Mouse (Mus musculus): ENCODE results near the gene Taf12. TPM values are rescaled to one million over a fixed set of nuclear protein-coding genes. Genes with fewer than 3 reads are reported as not detected.
A peak's percentile ranks its signal among the peaks of the same experiment; 100 is the strongest.

Gene Taf12
- polyA plus RNA-seq (2012; rRNA removed) = 10.4 and 24.5 TPM in 2 replicates
- polyA plus RNA-seq (2014; fragmentation: Nextera tagmentation; extraction: Ambion mirVana) = 48.7 and 49.5 TPM in 2 replicates

- Histone ChIP-seq H3K4me1 (replicated peaks; ENCODE audit: control insufficient read depth in 2 of 2, insufficient read depth in 2 of 2, low read length in 1 of 2) (peaks cover 13 to 31% of the 10 kb centered on the region in 2 experiments), H3K9ac (replicated peaks) (peak within 1 kb of the TSS; percentile 96), H3K9me3 (ENCODE audit: control insufficient read depth, low read length) (no peaks in the 10 kb centered on the region), H3K4me3 (ENCODE audit: insufficient read depth in 1 of 2, low read depth in 2 of 2, low read length in 2 of 2) (peak within 1 kb of the TSS; percentile 79 to 98), H3K36me3 (replicated peaks; ENCODE audit: control insufficient read depth, insufficient read depth, low read depth) (no peaks in the 10 kb centered on the region; the same call in 1 of the 2 replicates), H3K27me3 (ENCODE audit: control insufficient read depth, insufficient read depth, low read length) (no peaks in the 10 kb centered on the region), H3K27ac (peak within 1 kb of the TSS; percentile 93), H3K4me2 (ENCODE audit: low read depth) (peak within 1 kb of the TSS; percentile 74)
- WGBS (ENCODE audit: insufficient replicate concordance) = under 1% methylated on average over 48 of the region's 48 CpGs
- ATAC-seq (ENCODE audit: insufficient read depth) (peak; percentile 77), DNase-seq (ENCODE audit: low read depth in 3 of 3, low spot score in 3 of 3) (peak; percentile 89 to 92 (median 89))
- TF ChIP-seq EP300 (IDR thresholded peaks at IDR 0.05; ENCODE audit: low read depth) (peak; percentile 61), CTCF (IDR thresholded peaks at IDR 0.05; ENCODE audit: low read depth) (no peak)
These were observed at the start of gene Taf12 for GRCm38 (mm10) chr4:132274156-132274862. Gene Taf12 (plus strand): TSS chr4:132274375.

- no peaks in the 10 kb centered on the region for H3K27me3 ChIP-seq (ENCODE audit: control insufficient read depth, insufficient read depth, low read length)
- H3K4me1 ChIP-seq (replicated peaks; ENCODE audit: control insufficient read depth in 2 of 2, insufficient read depth in 2 of 2, low read length in 1 of 2) = no peaks in the 10 kb centered on the region
- H3K4me3 ChIP-seq (ENCODE audit: insufficient read depth in 1 of 2, low read depth in 2 of 2, low read length in 2 of 2) = no peak overlapping the region
- H3K9me3 ChIP-seq (ENCODE audit: control insufficient read depth, low read length) = no peaks in the 10 kb centered on the region
- H3K4me2 ChIP-seq (ENCODE audit: low read depth) = no peak overlapping the region
- ATAC-seq (ENCODE audit: insufficient read depth) (no peak), DNase-seq (ENCODE audit: low read depth in 3 of 3, low spot score in 3 of 3) (no peak)
- no peak overlapping the region for H3K27ac ChIP-seq
- 56% methylated on average over 5 of the region's 5 CpGs for WGBS (ENCODE audit: insufficient replicate concordance)
- TF ChIP-seq EP300 (IDR thresholded peaks at IDR 0.05; ENCODE audit: low read depth) = no peak
- TF ChIP-seq CTCF (IDR thresholded peaks at IDR 0.05; ENCODE audit: low read depth) = no peak
- no peak overlapping the region for H3K9ac ChIP-seq (replicated peaks)
- H3K36me3 ChIP-seq (replicated peaks; ENCODE audit: control insufficient read depth, insufficient read depth, low read depth) = peaks cover 55% of the 10 kb centered on the region
These were observed 43.8 kb upstream of the Taf12 start for GRCm38 (mm10) chr4:132230422-132230821.

- Histone ChIP-seq H3K4me3 (ENCODE audit: insufficient read depth in 1 of 2, low read depth in 2 of 2, low read length in 2 of 2) (no peak overlapping the region), H3K9me3 (ENCODE audit: control insufficient read depth, low read length) (no peaks in the 10 kb centered on the region), H3K9ac (replicated peaks) (no peak overlapping the region), H3K27ac (no peak overlapping the region), H3K4me1 (replicated peaks; ENCODE audit: control insufficient read depth in 2 of 2, insufficient read depth in 2 of 2, low read length in 1 of 2) (no peaks in the 10 kb centered on the region), H3K36me3 (replicated peaks; ENCODE audit: control insufficient read depth, insufficient read depth, low read depth) (peaks cover 45% of the 10 kb centered on the region), H3K27me3 (ENCODE audit: control insufficient read depth, insufficient read depth, low read length) (no peaks in the 10 kb centered on the region), H3K4me2 (ENCODE audit: low read depth) (no peak overlapping the region)
- TF ChIP-seq EP300 (IDR thresholded peaks at IDR 0.05; ENCODE audit: low read depth) (no peak), CTCF (IDR thresholded peaks at IDR 0.05; ENCODE audit: low read depth) (no peak)
- DNase-seq (ENCODE audit: low read depth in 3 of 3, low spot score in 3 of 3) = no peak
- no peak for ATAC-seq (ENCODE audit: insufficient read depth)
- WGBS (ENCODE audit: insufficient replicate concordance) = 74% methylated on average over 8 of the region's 8 CpGs
These were observed 39.5 kb upstream of the Taf12 start for GRCm38 (mm10) chr4:132234710-132235109.

GRCm38 (mm10) chr4:132238356-132238755 is 35.8 kb upstream of the Taf12 start:
- 74% methylated on average over 4 of the region's 4 CpGs for WGBS (ENCODE audit: insufficient replicate concordance)
- Histone ChIP-seq H3K4me1 (replicated peaks; ENCODE audit: control insufficient read depth in 2 of 2, insufficient read depth in 2 of 2, low read length in 1 of 2) (peaks cover 0 to 4% of the 10 kb centered on the region in 2 experiments; a peak in 2 of 4 replicates), H3K36me3 (replicated peaks; ENCODE audit: control insufficient read depth, insufficient read depth, low read depth) (peaks cover 42% of the 10 kb centered on the region), H3K9ac (replicated peaks) (no peak overlapping the region), H3K4me2 (ENCODE audit: low read depth) (no peak overlapping the region), H3K27ac (no peak overlapping the region), H3K27me3 (ENCODE audit: control insufficient read depth, insufficient read depth, low read length) (no peaks in the 10 kb centered on the region), H3K4me3 (ENCODE audit: insufficient read depth in 1 of 2, low read depth in 2 of 2, low read length in 2 of 2) (no peak overlapping the region), H3K9me3 (ENCODE audit: control insufficient read depth, low read length) (no peaks in the 10 kb centered on the region)
- TF ChIP-seq EP300 (IDR thresholded peaks at IDR 0.05; ENCODE audit: low read depth) = no peak
- no peak for TF ChIP-seq CTCF (IDR thresholded peaks at IDR 0.05; ENCODE audit: low read depth)
- DNase-seq (ENCODE audit: low read depth in 3 of 3, low spot score in 3 of 3) (no peak), ATAC-seq (ENCODE audit: insufficient read depth) (no peak)

DNA sequence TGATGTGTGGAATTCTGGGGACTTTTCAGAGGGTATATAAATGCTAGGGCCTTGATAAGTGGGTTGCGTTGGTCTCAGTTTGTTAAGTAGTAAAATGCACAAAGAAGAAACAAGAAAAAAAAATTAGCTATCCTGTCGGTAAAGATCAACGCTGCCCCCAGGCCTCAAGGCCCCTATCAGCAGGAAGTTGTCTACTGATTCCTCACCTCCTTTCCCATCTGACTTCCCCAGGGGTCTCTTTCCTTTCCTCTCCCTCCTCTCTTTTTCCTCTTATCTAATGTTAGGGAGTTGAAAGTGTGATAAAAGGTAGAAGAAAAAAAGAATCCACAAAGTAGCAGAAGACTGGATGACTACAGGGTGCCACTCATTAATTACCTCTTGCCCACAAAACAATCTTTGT is 33.8 kb upstream of the Taf12 start:
- Histone ChIP-seq H3K9ac (replicated peaks) (no peak overlapping the region), H3K36me3 (replicated peaks; ENCODE audit: control insufficient read depth, insufficient read depth, low read depth) (peaks cover 31% of the 10 kb centered on the region), H3K4me1 (replicated peaks; ENCODE audit: control insufficient read depth in 2 of 2, insufficient read depth in 2 of 2, low read length in 1 of 2) (peaks cover 3 to 4% of the 10 kb centered on the region in 2 experiments; a peak in 2 of 4 replicates), H3K27ac (no peak overlapping the region), H3K4me2 (ENCODE audit: low read depth) (no peak overlapping the region), H3K9me3 (ENCODE audit: control insufficient read depth, low read length) (no peaks in the 10 kb centered on the region), H3K27me3 (ENCODE audit: control insufficient read depth, insufficient read depth, low read length) (no peaks in the 10 kb centered on the region), H3K4me3 (ENCODE audit: insufficient read depth in 1 of 2, low read depth in 2 of 2, low read length in 2 of 2) (no peak overlapping the region)
- TF ChIP-seq EP300 (IDR thresholded peaks at IDR 0.05; ENCODE audit: low read depth) = no peak
- no peak for TF ChIP-seq CTCF (IDR thresholded peaks at IDR 0.05; ENCODE audit: low read depth)
- DNase-seq (ENCODE audit: low read depth in 3 of 3, low spot score in 3 of 3) = no peak
- 10% methylated on average over 3 of the region's 3 CpGs for WGBS (ENCODE audit: insufficient replicate concordance)
- ATAC-seq (ENCODE audit: insufficient read depth) = no peak

All from liver, embryonic 14.5 days (tissue).